Mouse (Mus musculus) midbrain, embryonic 15.5 days (tissue): ENCODE measurements around the gene Ccs. TPM values are rescaled to one million over a fixed set of nuclear protein-coding genes. Genes with fewer than 3 reads are reported as not detected.

Source experiments
- ATAC-seq: fragments of 200-750 bp; cut with Nextera tagmentation; replicated peaks from 2 replicates; pipeline ENCODE4 v1.8.0; 2017; ENCODE audit warnings: moderate TSS enrichment
- H3K27ac ChIP-seq: fragments of 300-500 bp; sonication (generic); 2 replicates; pipeline ENCODE4 v1.5.1; 2015; ENCODE audit warnings: mild to moderate bottlenecking, inconsistent platforms
- H3K27me3 ChIP-seq: fragments of 300-500 bp; sonication (generic); replicated peaks from 2 replicates; pipeline ENCODE4 v1.6.1; 2015; ENCODE audit warnings: inconsistent platforms
- H3K36me3 ChIP-seq: fragments of 300-500 bp; sonication (generic); replicated peaks from 2 replicates; pipeline ENCODE4 v1.6.1; 2015; ENCODE audit warnings: inconsistent platforms
- H3K4me1 ChIP-seq: fragments of 300-500 bp; sonication (generic); 2 replicates; pipeline ENCODE4 v1.6.1; 2015; ENCODE audit warnings: inconsistent platforms
- H3K4me2 ChIP-seq: fragments of 300-500 bp; sonication (generic); 2 replicates; pipeline ENCODE4 v1.6.1; 2015; ENCODE audit warnings: inconsistent platforms, mild to moderate bottlenecking, moderate library complexity
- H3K4me3 ChIP-seq: fragments of 300-500 bp; sonication (generic); 2 replicates; pipeline ENCODE4 v1.5.1; 2015; ENCODE audit warnings: mild to moderate bottlenecking, inconsistent platforms
- H3K9ac ChIP-seq: fragments of 300-500 bp; sonication (generic); 2 replicates; pipeline ENCODE4 v1.6.1; 2015; ENCODE audit warnings: mild to moderate bottlenecking, inconsistent platforms
- H3K9me3 ChIP-seq: fragments of 300-500 bp; sonication (generic); 2 replicates; pipeline ENCODE4 v1.6.1; 2016; ENCODE audit warnings: inconsistent platforms
- WGBS: fragments of 180-500 bp; shearing (Covaris S2); methylation state at CpG from one replicate; pipeline ENCODE4 v1.1.7; 2015; ENCODE audit warnings: mixed read lengths; 5-methylcytosine and 5-hydroxymethylcytosine counted together
- polyA plus RNA-seq: library from polyadenylated mRNA; unstranded; fragments of >200 nt; fragmentation: Nextera tagmentation; extraction: Ambion mirVana; gene quantifications from 2 replicates; pipeline ENCODE4 v1.2.1, GENCODE M21; 2015

The Ccs gene
- polyA plus RNA-seq, 1 experiment from 2014 or later, result 44.1 TPM

GRCm38 (mm10) chr19:4799083-4799482 lies 40.0 kb downstream of the Ccs start:
- no peak overlapping the region for H3K9ac ChIP-seq
- peaks cover 36% of the 10 kb centered on the region; the same call in 1 of the 2 replicates for H3K36me3 ChIP-seq
- no peak overlapping the region for H3K27ac ChIP-seq
- 93% methylated on average over 5 of the region's 5 CpGs for WGBS
- H3K4me3 ChIP-seq, result no peak overlapping the region
- H3K9me3 ChIP-seq, result no peaks in the 10 kb centered on the region
- no peak overlapping the region for H3K4me2 ChIP-seq
- no peaks in the 10 kb centered on the region for H3K27me3 ChIP-seq
- peaks cover 9% of the 10 kb centered on the region for H3K4me1 ChIP-seq
- no peak for ATAC-seq

GRCm38 (mm10) chr19:4797846-4798245 lies 41.3 kb downstream of the Ccs start:
- WGBS, result 96% methylated on average over 2 of the region's 2 CpGs
- no peak for ATAC-seq
- peaks cover 36% of the 10 kb centered on the region; the same call in 1 of the 2 replicates for H3K36me3 ChIP-seq

GRCm38 (mm10) chr19:4795929-4796328 lies 43.2 kb downstream of the Ccs start:
- Histone ChIP-seq H3K27me3 (no peaks in the 10 kb centered on the region), H3K4me1 (peaks cover 28% of the 10 kb centered on the region), H3K4me2 (no peak overlapping the region), H3K9me3 (no peaks in the 10 kb centered on the region), H3K9ac (no peak overlapping the region), H3K36me3 (peaks cover 20% of the 10 kb centered on the region; the same call in 1 of the 2 replicates), H3K27ac (no peak overlapping the region), H3K4me3 (no peak overlapping the region)
- ATAC-seq, result no peak
- WGBS, result 65% methylated on average over 1 of the region's 1 CpGs

More at GRCm38 (mm10) chr19:4797846-4798245, 41.3 kb downstream of the Ccs start:
- no peaks in the 10 kb centered on the region for H3K27me3 ChIP-seq
- no peaks in the 10 kb centered on the region for H3K9me3 ChIP-seq
- H3K4me2 ChIP-seq, result no peak overlapping the region
- no peak overlapping the region for H3K4me3 ChIP-seq
- H3K27ac ChIP-seq, result no peak overlapping the region
- peaks cover 11% of the 10 kb centered on the region for H3K4me1 ChIP-seq
- no peak overlapping the region for H3K9ac ChIP-seq

GRCm38 (mm10) chr19:4793831-4794422 lies 45.2 kb downstream of the Ccs start, which contains the start of gene Rbm4:
Gene Rbm4, minus strand, starts transcription at chr19:4793901.
- H3K9me3 ChIP-seq, result no peaks in the 10 kb centered on the region
- ATAC-seq, result peak; percentile 99
- H3K4me2 ChIP-seq, result peak within 1 kb of the TSS; percentile 93
- H3K4me3 ChIP-seq, result peak within 1 kb of the TSS; percentile 80
- H3K9ac ChIP-seq, result peak within 1 kb of the TSS; percentile 70
- peaks cover 9% of the 10 kb centered on the region; the same call in 1 of the 2 replicates for H3K36me3 ChIP-seq
- H3K27me3 ChIP-seq, result no peaks in the 10 kb centered on the region
- peak within 1 kb of the TSS; percentile 87 for H3K27ac ChIP-seq
- under 1% methylated on average over 31 of the region's 31 CpGs for WGBS
- H3K4me1 ChIP-seq, result peaks cover 46% of the 10 kb centered on the region

- peak; percentile 67 for ATAC-seq
- WGBS, result 1% methylated on average over 16 of the region's 16 CpGs
- no peaks in the 10 kb centered on the region for H3K27me3 ChIP-seq
- H3K4me2 ChIP-seq, result peak overlapping the region; percentile 80
- peak overlapping the region; percentile 87 for H3K27ac ChIP-seq
- H3K9me3 ChIP-seq, result no peaks in the 10 kb centered on the region
- H3K36me3 ChIP-seq, result peaks cover 7% of the 10 kb centered on the region; the same call in 1 of the 2 replicates
- H3K4me1 ChIP-seq, result peaks cover 50% of the 10 kb centered on the region
- H3K9ac ChIP-seq, result peak overlapping the region; percentile 70
- peak overlapping the region; percentile 80 for H3K4me3 ChIP-seq
These were observed 45.8 kb downstream of the Ccs start for GRCm38 (mm10) chr19:4793281-4793830.

- no peak overlapping the region for H3K27ac ChIP-seq
- peaks cover 57% of the 10 kb centered on the region for H3K4me1 ChIP-seq
- no peaks in the 10 kb centered on the region for H3K9me3 ChIP-seq
- ATAC-seq, result no peak
- peaks cover 32% of the 10 kb centered on the region for H3K36me3 ChIP-seq
- no peaks in the 10 kb centered on the region for H3K27me3 ChIP-seq
- no peak overlapping the region for H3K4me3 ChIP-seq
- H3K9ac ChIP-seq, result no peak overlapping the region
- WGBS, result 95% methylated on average over 2 of the region's 2 CpGs
- H3K4me2 ChIP-seq, result no peak overlapping the region
These were observed 52.8 kb downstream of the Ccs start for GRCm38 (mm10) chr19:4786313-4786712.

- ATAC-seq, result no peak
- Histone ChIP-seq H3K4me1 (peaks cover 46% of the 10 kb centered on the region), H3K9ac (no peak overlapping the region), H3K4me2 (no peak overlapping the region), H3K9me3 (no peaks in the 10 kb centered on the region), H3K36me3 (peaks cover 30% of the 10 kb centered on the region), H3K27ac (no peak overlapping the region), H3K27me3 (no peaks in the 10 kb centered on the region), H3K4me3 (no peak overlapping the region)
- WGBS, result 87% methylated on average over 7 of the region's 7 CpGs
These were observed 53.9 kb downstream of the Ccs start for GRCm38 (mm10) chr19:4785206-4785605.

- no peak overlapping the region for H3K9ac ChIP-seq
- no peak for ATAC-seq
- peaks cover 30% of the 10 kb centered on the region for H3K36me3 ChIP-seq
- H3K27ac ChIP-seq, result no peak overlapping the region
- WGBS, result 93% methylated on average over 2 of the region's 2 CpGs
- H3K4me1 ChIP-seq, result peaks cover 26% of the 10 kb centered on the region
- H3K27me3 ChIP-seq, result no peaks in the 10 kb centered on the region
- no peaks in the 10 kb centered on the region for H3K9me3 ChIP-seq
- no peak overlapping the region for H3K4me3 ChIP-seq
- H3K4me2 ChIP-seq, result no peak overlapping the region
These were observed 56.2 kb downstream of the Ccs start for GRCm38 (mm10) chr19:4782891-4783290.

Other genes with a start within 250 kb of the Ccs start
- gene Lrfn4, start 223.7 kb downstream of the Ccs start, polyA plus RNA-seq, result 12.7 and 13.9 TPM in 2 replicates
- 53.7 and 54.1 TPM in 2 replicates for gene Rce1, start 213.7 kb downstream of the Ccs start, polyA plus RNA-seq
- 5.6 and 7.7 TPM in 2 replicates for gene Gm960, start 140.7 kb downstream of the Ccs start, polyA plus RNA-seq
- gene Sptbn2, start 128.2 kb downstream of the Ccs start, polyA plus RNA-seq, result 35.2 and 39.8 TPM in 2 replicates
- 180 and 188 TPM in 2 replicates for gene Rbm4b, start 82.8 kb downstream of the Ccs start, polyA plus RNA-seq
- 98.0 and 98.6 TPM in 2 replicates for gene Rbm4, start 45.4 kb downstream of the Ccs start, polyA plus RNA-seq
- gene Gm21992, start 27.7 kb downstream of the Ccs start, polyA plus RNA-seq, result 17.0 and 19.5 TPM in 2 replicates
- gene Rbm14, start 27.7 kb downstream of the Ccs start, polyA plus RNA-seq, result 69.3 and 72.8 TPM in 2 replicates
- 0.74 and 0.83 TPM in 2 replicates for gene Ccdc87, start within 50 bp of the Ccs start, polyA plus RNA-seq
- 83.0 and 84.3 TPM in 2 replicates for gene Ctsf, start 15.8 kb upstream of the Ccs start, polyA plus RNA-seq
- gene Actn3, start 38.6 kb upstream of the Ccs start, polyA plus RNA-seq, result 2.2 and 2.7 TPM in 2 replicates
- gene Zdhhc24, start 39.3 kb upstream of the Ccs start, polyA plus RNA-seq, result 26.1 and 28.8 TPM in 2 replicates
- 11.7 and 12.1 TPM in 2 replicates for gene Bbs1, start 67.3 kb upstream of the Ccs start, polyA plus RNA-seq
- 125 TPM in 2 replicates for gene Dpp3, start 89.0 kb upstream of the Ccs start, polyA plus RNA-seq
- 14.0 and 14.5 TPM in 2 replicates for gene Peli3, start 103.8 kb upstream of the Ccs start, polyA plus RNA-seq
- 91.7 and 96.4 TPM in 2 replicates for gene Mrpl11, start 122.8 kb upstream of the Ccs start, polyA plus RNA-seq
- 0.49 and 0.67 TPM in 2 replicates for gene Npas4, start 151.0 kb upstream of the Ccs start, polyA plus RNA-seq
- 12.2 and 13.6 TPM in 2 replicates for gene Slc29a2, start 184.5 kb upstream of the Ccs start, polyA plus RNA-seq
- gene B4gat1, start 199.5 kb upstream of the Ccs start, polyA plus RNA-seq, result 78.8 and 80.6 TPM in 2 replicates
- 3.6 and 4.2 TPM in 2 replicates for gene AC124502.3, start 199.6 kb upstream of the Ccs start, polyA plus RNA-seq
- gene Brms1, start 202.0 kb upstream of the Ccs start, polyA plus RNA-seq, result 40.0 and 44.4 TPM in 2 replicates
- gene Rin1, start 211.1 kb upstream of the Ccs start, polyA plus RNA-seq, result 0.91 and 1.6 TPM in 2 replicates
- 19.7 and 24.2 TPM in 2 replicates for gene Cd248, start 228.7 kb upstream of the Ccs start, polyA plus RNA-seq
- gene Tmem151a, start 246.2 kb upstream of the Ccs start, polyA plus RNA-seq, result 20.3 and 21.2 TPM in 2 replicates
- 43.4 and 55.8 TPM in 2 replicates for gene Yif1a, start 249.2 kb upstream of the Ccs start, polyA plus RNA-seq